Mouse (Mus musculus) adrenal gland, adult 8-10 months (tissue): ENCODE measurements at regions not wholly inside any gene's neighbourhood (a gene's known extent, or its start where the extent isn't known, plus 50 kb on each side); places are given as distances from the start of the nearest gene placed in this dataset.

Experiments used
- DNase-seq: peaks from one replicate; pipeline ENCODE4 v3.0.0; 2022

DNA sequence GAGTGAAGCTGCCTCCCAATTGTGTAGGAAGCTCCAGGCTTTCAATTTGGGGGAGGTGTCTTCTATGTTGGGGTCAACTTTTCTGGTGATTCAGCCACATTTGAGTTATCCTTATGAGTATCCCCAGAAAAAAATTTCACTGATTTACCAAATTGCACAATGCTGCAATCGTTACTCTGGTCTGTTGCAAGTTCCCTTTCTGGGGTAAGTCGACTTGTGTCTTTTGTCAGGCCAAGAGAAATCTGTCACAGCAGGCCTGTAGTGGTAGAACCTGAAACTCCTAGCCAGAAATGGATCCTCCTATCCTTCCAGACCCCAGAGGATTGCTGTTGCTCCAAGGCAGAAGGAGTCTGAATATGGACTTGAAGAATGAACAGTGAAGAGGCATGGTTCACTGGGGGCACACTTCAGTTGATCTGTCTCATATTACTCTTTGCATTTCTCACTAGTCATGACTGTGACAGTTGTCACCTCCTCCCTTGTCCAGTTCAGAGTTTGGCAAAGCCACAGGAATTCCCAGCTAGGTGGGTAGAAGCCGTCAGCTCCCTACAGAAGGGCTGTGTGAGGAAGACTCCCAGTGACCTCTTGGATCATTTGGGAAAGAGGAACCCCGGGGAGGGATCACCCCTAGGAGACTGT is 114.6 kb upstream of the Btg1 start:
- DNase-seq: no peak

DNA sequence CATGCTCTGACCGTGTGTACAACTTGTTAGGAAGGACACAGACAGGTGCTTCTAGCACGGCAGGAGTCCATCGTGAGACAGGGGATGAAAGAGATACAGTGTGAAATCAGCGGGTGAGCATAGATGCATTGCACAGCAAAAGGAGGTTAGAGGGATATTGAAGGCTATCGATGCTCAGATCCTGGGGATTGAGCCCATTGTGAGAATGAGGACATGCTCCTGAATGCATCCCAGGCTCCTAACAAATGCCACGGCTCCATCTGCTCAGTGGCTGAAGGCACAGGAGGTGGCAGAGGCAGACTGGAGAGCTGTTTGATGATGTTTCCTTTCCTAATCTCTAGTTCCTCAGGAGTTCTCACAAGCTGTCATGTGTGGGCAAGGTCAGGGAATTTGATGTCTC is 114.1 kb upstream of the Btg1 start:
- DNase-seq: no peak

DNA sequence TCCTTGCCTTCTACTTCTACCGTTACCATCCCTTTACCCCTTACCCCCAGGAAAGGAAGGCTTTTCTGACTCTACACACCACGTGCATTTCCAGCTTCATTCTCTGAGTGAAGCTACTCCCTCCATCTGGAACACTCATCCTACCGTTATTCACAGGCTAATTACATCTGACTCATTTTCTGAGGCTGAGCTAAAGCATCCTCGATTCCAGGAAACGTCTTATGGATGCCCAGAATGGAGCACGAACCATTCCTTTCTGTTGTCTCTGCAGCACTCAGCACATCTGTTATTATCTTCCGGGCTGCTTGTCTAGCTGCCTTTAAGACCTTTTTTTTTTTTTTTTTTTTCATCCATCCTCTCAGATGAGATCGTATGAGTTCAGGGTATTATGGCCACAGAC is 112.5 kb upstream of the Btg1 start:
- DNase-seq: no peak

DNA sequence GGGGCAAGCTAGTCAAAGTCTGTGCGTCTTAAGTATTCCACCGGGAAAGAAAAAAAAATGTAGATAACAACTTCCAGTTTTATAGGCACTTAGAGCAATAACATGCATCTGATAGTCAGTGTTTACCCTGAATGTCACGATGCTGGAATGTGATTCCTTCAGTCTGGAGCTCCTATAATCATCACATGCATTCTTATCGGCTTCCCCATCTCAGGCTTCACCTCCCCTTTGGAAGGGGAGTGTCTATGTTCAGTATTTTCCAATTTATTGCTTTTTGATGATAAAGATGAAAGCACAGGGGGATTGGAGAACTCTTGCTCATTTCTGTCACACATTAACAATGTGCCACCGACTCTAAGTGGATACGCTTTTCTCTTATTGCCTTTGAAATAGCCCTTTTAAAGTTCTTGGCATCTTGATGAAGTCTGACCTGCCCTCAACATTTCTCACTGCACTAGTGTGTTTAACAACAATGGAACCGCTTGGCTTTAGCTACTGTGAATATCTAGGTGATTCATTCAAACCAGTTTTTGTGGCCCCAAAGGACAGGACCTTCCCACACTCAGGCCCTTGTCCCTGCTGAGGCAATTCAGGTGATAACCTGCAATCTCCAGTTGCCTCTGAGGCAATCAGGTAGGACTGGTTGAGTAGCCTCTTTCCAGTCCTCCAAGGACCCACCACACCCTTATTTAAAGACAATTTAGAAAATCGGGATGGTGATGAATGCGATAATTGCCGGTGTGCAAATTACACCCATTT is 101.5 kb upstream of the Btg1 start:
- no peak for DNase-seq

DNA sequence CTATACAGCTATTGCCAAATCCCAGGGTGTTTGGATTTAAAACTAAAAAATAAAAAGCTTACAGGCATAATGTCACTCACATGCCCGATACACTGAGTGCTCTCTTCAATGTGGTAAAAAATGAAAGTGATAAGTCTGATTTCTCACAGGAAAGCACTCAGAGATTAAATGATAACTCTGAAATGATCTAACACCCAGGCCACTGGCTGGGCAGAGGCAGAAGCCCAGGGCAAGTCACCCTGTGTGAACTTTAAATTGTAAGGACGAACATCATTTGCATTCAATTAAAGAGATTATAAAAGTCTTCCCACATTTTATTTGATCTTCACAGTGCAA is 100.9 kb upstream of the Btg1 start:
- DNase-seq: no peak

DNA sequence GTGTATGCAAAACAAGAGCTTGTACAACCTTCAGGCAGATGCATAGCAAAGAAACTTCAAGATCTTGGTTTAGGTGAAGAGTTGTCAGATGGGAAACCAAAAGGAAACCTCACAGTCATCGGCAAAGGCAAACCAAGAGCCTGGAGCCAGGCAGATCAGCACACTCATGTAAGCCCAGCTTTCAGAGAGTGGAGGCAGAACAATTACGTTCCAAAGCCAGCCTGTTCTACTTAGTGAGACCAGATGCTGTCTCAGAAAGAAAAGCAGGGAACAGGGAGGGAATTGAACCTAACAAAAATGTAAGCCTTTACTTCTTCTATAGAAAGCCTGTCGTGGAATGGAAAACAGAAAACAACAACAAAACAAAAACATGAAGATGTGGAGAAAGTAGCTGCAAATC is 97.4 kb upstream of the Btg1 start:
- DNase-seq: no peak

DNA sequence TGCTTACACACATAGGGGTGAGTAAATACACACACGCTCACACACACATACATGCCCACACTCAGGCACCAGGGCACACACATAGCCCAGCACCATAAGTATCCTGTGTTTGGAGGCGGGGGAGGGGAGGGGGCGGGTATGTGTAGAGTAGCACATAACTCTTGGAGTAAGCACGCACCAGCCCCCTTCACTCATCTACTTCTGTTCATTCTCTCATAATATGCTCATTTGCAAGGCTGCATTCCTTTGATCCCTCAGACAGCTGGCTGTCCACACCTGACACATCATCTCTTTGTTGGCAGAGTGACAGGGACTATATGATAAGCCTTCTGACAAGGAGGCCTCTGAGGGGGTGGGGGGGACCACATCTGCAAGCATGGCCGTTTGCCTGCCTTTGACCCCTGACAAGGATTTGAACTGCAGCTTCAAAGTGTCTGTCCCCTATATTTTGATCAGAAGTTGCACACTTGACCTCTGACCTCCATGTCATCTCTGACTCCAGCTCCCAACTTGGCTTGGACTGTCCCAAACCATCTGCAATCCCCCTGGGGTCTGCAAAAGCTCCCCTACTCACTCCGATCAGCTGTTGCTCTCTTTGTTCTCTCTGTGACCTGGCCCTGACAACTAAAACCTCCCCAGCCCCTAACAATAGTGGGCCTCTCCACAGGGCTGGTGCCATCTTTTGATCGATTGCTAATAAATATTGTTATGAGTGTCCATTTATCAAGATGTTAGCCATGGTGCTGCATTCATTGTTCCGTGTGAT is 95.6 kb upstream of the Btg1 start:
- DNase-seq: no peak

DNA sequence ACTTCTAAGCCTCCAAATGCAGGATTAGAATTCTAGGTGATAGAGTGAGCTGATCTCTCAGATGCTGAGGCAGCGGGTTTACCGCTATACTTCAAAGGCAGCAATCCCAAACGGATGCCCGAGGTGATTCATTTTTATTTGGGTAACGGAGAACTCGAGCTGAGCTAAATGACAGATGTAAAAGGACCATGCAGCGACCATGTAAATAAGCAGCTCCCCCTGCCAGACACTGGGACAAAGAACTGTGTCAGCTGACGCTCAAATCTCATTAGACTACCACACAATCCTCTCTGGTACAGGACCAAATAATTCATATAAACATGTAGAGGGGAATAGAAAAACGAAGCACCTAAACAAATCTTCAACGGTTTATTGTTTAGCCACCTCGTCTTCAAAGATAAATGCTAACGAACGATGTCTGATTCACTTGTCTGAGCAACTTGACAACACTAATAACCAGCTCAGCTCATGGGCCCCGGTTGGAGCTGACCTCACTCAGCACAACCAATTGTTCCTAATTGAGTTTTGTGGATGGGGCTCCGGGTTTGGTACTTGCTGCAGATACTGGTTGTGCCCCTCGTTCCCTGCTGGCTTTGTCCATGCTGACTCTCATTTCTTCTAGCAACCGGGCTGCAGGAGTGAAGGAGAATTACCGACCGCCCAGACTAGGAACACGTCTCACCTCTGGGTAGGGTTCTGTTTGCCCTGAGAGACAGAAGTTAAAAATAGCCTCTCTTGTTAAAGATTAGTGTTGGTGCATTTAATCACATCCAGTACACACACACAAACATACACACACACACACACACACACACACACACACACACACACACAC is 92.6 kb upstream of the Btg1 start:
- no peak for DNase-seq

DNA sequence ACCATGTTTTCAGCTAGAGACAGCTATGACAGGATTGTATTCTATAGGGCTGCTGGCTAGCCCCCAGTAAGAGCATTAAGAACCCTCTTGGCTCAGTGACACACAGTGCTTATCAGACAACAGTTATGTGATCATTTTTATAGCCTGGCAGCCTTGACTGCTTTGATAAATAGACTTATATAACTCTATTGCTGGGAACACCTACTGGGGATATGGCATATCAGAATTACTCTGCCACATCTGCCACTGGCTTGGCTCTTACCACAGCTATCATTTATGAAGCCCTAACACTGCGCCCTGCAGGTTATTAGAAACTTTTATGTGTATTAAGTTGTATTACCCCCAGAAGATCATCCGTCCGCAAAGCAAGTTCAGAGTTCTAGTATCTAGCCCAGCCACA is 88.9 kb upstream of the Btg1 start:
- DNase-seq: no peak

DNA sequence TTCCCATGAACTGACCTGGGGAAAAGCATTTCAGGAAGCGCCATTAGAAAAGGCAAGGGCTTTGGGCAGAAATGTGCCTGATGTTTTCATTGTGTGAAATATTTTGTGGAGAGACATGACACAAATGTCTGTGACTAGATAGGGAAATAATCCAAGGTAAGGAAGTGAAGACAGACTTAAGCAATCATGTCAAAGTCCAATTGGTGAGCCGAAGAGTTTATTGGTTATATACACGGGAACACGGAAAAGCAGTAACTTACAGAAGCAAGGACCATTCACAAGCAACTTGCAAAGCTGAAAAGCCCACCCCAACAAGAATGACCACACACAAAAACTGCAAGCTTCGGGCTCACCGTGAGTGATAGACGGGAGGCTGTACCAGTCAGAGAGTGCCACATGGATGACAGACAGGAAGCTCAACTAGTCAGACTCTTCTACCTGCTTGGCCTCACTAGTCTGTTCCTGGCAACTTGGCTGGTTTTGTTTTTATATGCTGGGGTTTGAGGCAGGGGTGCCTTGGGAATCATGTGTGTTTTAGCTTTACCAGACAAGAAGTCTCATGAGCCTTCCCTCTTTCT is 82.2 kb upstream of the Btg1 start:
- DNase-seq: no peak

DNA sequence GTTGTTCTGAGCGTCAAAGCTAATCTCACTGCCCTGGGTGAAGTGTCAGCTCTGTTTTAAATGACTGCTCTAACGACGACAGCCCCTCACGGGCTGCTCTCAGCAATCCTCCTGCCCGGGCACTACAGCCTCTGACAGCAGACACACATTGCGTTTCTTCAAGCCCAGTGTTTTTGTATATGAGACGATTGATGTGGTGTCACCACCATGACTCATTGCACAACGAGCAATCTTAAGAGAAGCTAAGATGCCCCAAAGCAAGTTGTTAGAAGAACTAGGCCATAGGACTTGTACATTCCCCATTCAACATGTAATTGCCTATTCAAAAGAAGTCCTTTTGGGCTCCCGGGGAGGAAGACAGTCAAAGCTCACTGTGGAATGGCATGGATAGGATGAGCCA is 81.3 kb upstream of the Btg1 start:
- no peak for DNase-seq

DNA sequence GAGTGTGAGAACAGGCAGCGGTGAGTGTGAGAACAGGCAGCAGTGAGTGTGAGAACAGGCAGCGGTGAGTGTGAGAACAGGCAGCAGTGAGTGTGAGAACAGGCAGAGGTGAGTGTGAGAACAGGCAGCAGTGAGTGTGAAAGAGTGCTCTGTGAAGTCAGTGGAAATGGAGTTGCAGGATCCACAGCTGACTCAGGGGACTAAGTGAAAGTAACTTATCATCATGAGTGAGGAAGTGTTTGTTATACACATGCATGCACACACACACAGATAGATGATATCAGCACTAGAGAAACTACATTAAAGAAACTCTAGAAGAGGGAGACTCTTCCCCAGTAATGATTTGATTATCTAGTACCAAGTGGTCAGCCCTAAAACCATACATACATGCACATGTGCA is 76.0 kb upstream of the Btg1 start:
- no peak for DNase-seq

DNA sequence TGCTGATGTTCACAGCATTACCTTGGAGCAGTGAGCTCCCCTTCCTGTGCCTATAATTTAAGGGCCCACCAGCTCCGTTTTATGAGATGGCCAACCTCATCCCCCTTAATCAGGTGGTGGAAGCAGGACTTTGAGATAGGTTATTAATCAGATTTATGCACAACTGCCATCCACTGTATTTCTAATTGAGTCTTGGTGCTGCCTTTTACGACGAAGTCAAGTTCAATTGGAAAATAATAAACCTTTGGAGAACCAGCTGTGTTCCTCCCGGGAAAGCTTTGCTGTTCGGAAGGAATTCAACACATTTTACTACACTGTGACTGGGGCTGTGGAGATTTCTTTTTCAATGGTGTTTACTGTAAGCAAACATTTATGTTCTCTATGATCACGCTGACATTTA is 71.5 kb upstream of the Btg1 start:
- DNase-seq: no peak

DNA sequence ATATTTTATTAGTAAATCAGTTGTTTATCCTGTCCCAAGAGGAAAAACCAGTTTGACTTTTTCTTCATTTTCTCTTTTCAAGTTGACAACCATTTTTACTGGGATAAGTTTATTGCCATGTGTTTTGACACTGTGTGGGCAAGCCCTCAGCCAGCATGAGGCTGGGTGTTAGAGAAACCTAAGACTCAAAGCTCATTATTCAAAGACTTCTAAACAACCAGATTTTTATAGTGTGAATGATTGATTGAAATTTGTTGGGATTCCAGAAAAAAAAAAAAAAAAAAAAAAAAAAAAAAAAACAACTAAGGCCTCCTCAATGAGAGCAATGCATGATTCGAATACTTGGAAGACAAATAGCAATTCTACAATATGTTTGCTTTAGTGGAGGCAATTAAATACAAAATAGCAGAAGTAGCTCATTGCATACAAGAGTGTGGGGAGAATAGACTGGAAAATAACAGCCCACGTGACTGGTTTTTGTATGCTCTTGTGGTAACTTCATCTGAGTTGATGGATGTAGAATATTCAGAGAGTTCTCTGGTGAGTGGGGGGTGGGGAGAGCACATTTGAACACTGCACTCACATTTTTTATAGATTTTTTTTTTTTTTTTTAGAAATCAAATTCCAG is 70.9 kb upstream of the Btg1 start:
- DNase-seq: no peak

DNA sequence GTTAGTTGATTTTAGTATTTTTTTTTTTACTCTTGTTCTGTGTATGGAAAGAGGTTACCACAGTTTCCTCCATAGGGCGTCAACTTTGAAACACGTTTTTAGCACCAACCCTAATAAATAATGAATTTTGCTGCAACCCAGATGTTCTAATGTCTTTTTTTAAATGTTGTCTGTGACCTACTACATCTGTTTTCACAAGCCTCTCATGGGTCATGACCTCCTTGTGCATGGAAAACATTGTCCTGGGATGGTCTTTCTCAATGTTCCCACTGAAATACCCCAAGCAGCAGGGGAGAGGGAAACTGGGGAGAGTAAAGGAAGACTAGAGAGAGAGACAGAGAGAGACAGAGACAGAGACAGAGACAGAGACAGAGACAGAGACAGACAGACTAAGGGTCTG is 67.2 kb upstream of the Btg1 start:
- no peak for DNase-seq

DNA sequence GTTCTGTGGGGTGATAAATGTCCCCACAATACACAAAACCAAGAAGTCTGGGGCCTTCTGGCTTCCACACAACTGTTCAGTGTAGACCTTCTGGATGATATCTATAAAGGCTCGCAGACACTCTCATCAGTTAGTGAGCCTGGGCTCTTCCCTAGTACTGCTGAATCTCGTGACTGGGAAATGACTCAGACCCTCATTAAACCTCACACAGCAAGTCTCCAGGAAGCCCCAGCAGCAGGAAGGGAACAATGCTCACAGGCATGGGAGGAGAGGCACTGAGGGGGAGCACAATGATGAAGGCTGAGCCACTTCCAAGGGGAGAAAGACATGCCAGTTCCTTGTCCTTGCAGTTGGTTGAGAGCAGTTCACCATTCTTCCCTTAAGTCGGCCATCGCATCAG is 66.5 kb upstream of the Btg1 start:
- no peak for DNase-seq

DNA sequence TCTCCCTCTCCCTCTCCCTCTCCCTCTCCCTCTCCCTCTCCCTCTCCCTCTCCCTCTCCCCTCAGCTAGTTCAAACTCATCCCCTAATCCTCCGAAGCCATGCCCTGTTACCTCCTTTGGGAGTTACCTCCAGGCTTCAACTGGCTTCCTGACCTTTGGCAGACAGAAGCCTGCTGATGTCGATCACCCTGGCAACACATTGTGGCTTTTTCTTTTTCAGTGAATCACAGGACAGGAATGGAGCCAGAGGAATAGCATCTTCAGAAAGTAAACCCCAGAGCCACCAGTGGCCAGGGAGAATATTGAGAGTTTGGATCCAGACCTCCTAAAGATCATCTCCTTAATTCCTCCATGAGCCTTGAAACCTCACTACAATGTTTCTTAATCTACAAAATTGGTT is 59.5 kb upstream of the Btg1 start:
- DNase-seq: no peak

DNA sequence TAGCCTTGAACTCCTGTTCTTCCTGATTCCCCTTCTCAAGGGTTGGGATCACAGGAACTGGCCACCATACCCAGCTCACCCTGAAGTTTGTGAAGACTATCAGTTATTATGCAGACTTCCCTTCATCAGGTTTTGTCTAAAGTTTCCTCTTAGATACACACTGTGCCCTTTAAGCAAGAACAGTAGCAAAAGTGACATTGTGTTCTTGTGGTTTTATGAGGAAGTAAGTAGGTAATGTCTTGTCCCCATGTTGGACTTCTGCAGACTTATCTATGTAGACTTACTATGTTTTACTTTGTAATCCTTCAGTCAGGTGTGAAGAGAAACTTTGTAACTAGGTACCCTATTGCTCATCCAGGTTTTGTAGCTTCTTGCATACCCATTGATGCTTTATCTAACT is 51.5 kb upstream of the Btg1 start:
- no peak for DNase-seq
